Mouse (Mus musculus): ENCODE measurements at regions not wholly inside any gene's neighbourhood (a gene's known extent, or its start where the extent isn't known, plus 50 kb on each side); places are given as distances from the start of the nearest gene placed in this dataset.

DNA sequence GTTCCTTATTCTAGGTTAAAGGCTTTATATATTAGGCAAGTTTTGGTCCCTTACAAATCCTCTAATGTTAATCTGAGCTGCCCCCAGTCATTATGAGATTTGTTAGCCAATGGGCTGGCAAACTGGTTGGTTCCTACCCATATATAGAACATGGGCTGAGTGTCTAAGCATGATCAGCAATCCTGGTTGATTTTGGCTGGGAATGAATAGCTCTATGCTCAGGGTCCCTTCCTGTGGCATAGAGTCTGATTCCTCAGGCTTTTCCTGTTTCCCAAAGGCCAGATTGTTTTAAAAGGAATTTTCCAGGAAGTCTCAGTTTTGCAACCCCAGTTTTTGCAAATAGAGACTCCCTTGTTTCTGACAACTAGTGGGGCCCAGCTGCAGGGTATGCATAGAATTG, 102.1 kb upstream of the 9330182O14Rik start:
- Histone ChIP-seq H3K9me3 (no peaks in the 10 kb centered on the region), H3K27me3 (ENCODE audit: insufficient read depth, poor library complexity, severe bottlenecking) (no peaks in the 10 kb centered on the region), H3K27ac (no peak overlapping the region), H3K36me3 (no peaks in the 10 kb centered on the region), H3K4me3 (no peak overlapping the region), H3K4me1 (peaks cover 6% of the 10 kb centered on the region; the same call in 1 of the 2 replicates)
- no peak for DNase-seq (ENCODE audit: low spot score)

DNA sequence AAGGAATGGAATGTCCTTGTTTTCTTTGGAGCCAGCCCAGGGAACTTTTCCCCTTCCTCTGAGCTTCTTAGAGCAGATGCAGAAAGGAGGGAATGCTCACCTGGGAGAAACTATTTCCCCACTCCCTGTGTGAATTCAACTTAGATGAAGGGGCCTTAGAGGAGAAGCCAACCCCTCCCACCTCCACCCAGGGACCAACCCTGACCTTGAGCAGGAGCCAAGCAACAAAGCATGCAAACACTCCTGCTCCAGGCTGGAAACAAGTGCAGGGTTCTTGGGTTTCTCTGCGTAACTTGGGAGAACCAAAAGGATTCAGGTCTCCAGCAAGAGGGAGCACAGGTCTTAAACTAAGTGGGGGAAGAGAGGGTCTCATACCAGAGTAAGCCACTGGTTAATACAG, 98.0 kb upstream of the 9330182O14Rik start:
- Histone ChIP-seq H3K4me1 (peaks cover 17% of the 10 kb centered on the region; the same call in 1 of the 2 replicates), H3K4me3 (no peak overlapping the region), H3K36me3 (no peaks in the 10 kb centered on the region), H3K27ac (no peak overlapping the region), H3K9me3 (no peaks in the 10 kb centered on the region), H3K27me3 (ENCODE audit: insufficient read depth, poor library complexity, severe bottlenecking) (no peaks in the 10 kb centered on the region)
- no peak for DNase-seq (ENCODE audit: low spot score)
- WGBS: 91% methylated on average over 1 of the region's 1 CpGs

- Histone ChIP-seq H3K27me3 (ENCODE audit: insufficient read depth, poor library complexity, severe bottlenecking) (no peaks in the 10 kb centered on the region), H3K9me3 (no peaks in the 10 kb centered on the region), H3K4me3 (no peak overlapping the region), H3K27ac (no peak overlapping the region), H3K36me3 (no peaks in the 10 kb centered on the region), H3K4me1 (peaks cover 17% of the 10 kb centered on the region; the same call in 1 of the 2 replicates)
- 27% methylated on average over 7 of the region's 7 CpGs for WGBS
- DNase-seq (ENCODE audit: low spot score): no peak
Measured at GRCm38 (mm10) chr15:40037266-40037665, 96.9 kb upstream of the 9330182O14Rik start.

DNA sequence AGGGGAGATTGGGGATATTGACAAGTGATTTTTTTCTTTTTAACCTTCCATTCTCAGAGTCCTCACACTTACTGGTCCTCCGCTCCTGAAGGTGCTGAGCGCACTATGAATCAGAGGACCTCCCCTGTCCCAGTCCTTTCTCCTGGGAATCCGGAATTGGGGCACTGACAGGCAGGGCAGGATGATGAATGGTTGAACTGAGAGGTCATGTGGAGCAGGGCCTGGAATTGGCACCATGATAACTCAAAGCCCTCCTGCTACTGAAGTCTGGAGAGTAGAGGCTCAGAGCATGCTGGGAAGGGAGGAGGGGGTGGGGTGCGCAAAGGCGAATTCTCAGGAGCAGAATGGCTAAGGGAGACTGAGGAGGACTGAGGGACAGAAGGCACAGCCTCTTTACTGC, 87.9 kb upstream of the 9330182O14Rik start:
- no peaks in the 10 kb centered on the region for H3K27me3 ChIP-seq (ENCODE audit: insufficient read depth, poor library complexity, severe bottlenecking)
- no peaks in the 10 kb centered on the region for H3K36me3 ChIP-seq
- no peak overlapping the region for H3K4me3 ChIP-seq
- no peak for DNase-seq (ENCODE audit: low spot score)
- no peak overlapping the region for H3K27ac ChIP-seq
- WGBS: 53% methylated on average over 5 of the region's 5 CpGs
- peaks cover 6% of the 10 kb centered on the region; the same call in 1 of the 2 replicates for H3K4me1 ChIP-seq
- H3K9me3 ChIP-seq: no peaks in the 10 kb centered on the region

GRCm38 (mm10) chr15:40047100-40047499, 87.1 kb upstream of the 9330182O14Rik start:
- WGBS: 91% methylated on average over 1 of the region's 1 CpGs
- no peaks in the 10 kb centered on the region for H3K36me3 ChIP-seq
- H3K27ac ChIP-seq: no peak overlapping the region
- peaks cover 6% of the 10 kb centered on the region; the same call in 1 of the 2 replicates for H3K4me1 ChIP-seq
- H3K9me3 ChIP-seq: no peaks in the 10 kb centered on the region
- no peak overlapping the region for H3K4me3 ChIP-seq
- no peaks in the 10 kb centered on the region for H3K27me3 ChIP-seq (ENCODE audit: insufficient read depth, poor library complexity, severe bottlenecking)
- no peak for DNase-seq (ENCODE audit: low spot score)

DNA sequence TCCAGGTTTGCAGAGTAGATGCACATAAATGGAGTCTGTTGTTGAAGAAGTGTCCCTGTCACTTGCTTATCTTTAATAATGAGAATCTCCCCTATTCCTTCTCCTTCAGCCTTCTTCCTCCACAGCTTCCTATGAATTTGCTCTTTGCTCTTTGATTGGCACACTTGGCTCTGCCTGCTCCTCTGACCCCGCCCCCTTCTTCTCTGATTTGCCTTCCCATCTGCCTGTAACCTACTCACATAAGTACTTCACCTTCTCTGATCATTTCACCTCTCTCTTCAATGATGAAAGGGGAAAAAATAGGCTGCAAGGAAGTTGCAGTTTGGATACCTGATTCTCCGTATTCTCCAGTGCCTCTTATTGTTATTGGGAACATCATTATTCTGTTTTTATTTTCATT, 66.1 kb upstream of the 9330182O14Rik start:
- DNase-seq (ENCODE audit: low spot score): no peak
- no peaks in the 10 kb centered on the region for H3K4me1 ChIP-seq
- H3K4me3 ChIP-seq: no peak overlapping the region
- no peaks in the 10 kb centered on the region for H3K9me3 ChIP-seq
- no peak overlapping the region for H3K27ac ChIP-seq
- H3K27me3 ChIP-seq (ENCODE audit: insufficient read depth, poor library complexity, severe bottlenecking): no peaks in the 10 kb centered on the region
- 84% methylated on average over 2 of the region's 2 CpGs for WGBS
- no peaks in the 10 kb centered on the region for H3K36me3 ChIP-seq

DNA sequence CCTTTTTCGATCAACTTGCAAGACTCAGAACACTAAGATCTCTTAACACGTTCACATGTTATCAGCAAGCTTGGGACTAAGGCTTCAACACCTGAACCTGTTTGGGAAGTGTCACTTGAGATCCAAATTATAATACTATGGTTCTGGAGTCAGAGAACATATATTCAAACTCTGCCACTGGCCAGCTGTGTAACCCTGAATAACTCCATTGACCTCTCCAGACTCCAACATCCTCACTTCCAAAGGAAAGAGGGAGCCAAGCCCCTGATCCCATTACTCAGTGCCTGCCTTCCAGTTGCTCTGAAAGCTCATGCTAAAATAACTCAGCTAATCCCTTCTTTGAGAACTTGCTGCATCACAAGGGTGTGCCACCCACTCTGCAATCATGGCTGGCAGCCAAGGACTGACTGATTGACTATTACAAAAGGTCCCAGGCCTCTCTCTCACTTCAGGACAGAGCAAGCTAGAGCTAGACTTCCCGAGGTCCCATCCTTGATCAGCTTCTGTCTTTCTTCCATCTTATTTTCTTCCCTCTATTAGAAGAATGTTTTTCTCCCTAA, 58.8 kb upstream of the 9330182O14Rik start:
- no peaks in the 10 kb centered on the region for H3K36me3 ChIP-seq
- no peaks in the 10 kb centered on the region; the same call in 1 of the 2 replicates for H3K4me1 ChIP-seq
- 59% methylated on average over 3 of the region's 3 CpGs for WGBS
- H3K9me3 ChIP-seq: no peaks in the 10 kb centered on the region
- DNase-seq (ENCODE audit: low spot score): no peak
- no peak overlapping the region for H3K4me3 ChIP-seq
- H3K27me3 ChIP-seq (ENCODE audit: insufficient read depth, poor library complexity, severe bottlenecking): no peaks in the 10 kb centered on the region
- H3K27ac ChIP-seq: no peak overlapping the region

GRCm38 (mm10) chr15:40079872-40080271, 54.3 kb upstream of the 9330182O14Rik start:
- H3K9me3 ChIP-seq: no peaks in the 10 kb centered on the region
- no peak overlapping the region for H3K27ac ChIP-seq
- no peak overlapping the region for H3K4me3 ChIP-seq
- no peaks in the 10 kb centered on the region; the same call in 1 of the 2 replicates for H3K4me1 ChIP-seq
- no peaks in the 10 kb centered on the region for H3K36me3 ChIP-seq
- WGBS: 86% methylated on average over 6 of the region's 6 CpGs
- H3K27me3 ChIP-seq (ENCODE audit: insufficient read depth, poor library complexity, severe bottlenecking): no peaks in the 10 kb centered on the region
- no peak for DNase-seq (ENCODE audit: low spot score)

All from heart, embryonic 10.5 days (tissue).